ENCODE assay signal across 25 mouse cellular contexts in the genomic region with DNA sequence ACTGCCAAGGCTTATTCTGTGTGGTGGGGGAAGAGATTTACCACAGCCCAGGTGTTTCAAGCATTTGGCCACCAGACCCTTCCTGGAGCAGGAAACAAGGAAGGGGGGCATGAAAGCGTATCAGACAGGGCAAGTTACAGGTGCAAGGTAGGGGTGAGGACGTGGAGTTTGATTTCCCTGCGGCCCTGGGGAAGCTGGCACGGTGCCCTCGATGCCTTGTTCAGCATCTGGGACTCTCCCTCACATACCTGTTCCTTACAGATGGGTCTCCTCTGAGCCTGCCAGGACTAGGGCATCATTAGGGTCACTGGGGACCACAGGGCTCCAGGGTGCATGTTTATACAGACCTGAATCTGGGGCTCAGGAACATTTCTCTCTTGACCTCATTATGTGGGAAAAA. TPM values are rescaled to one million over a fixed set of nuclear protein-coding genes. Genes with fewer than 3 reads are reported as not detected.
A peak's percentile ranks its signal among the peaks of the same experiment; 100 is the strongest.
DNase-seq lines count a peak whose midpoint lies in the region; ATAC-seq and TF ChIP-seq lines count a peak whose summit lies in the region.
"Had no signal": no experiment of that assay in that cellular context is flagged by ENCODE, and none has a peak within 500 bp of the region (broad histone marks: within the 10 kb centered on the region; RNA-seq: fewer than 3 reads in every experiment).

No protein-coding gene starts in this region.

- no peaks in the 10 kb centered on the region for H3K9me3 ChIP-seq in forebrain, embryonic 10.5 days
- no peaks in the 10 kb centered on the region for H3K9me3 ChIP-seq in forebrain, embryonic 11.5 days (ENCODE audit: control insufficient read depth, low read length)
- H3K9me3 ChIP-seq in kidney, embryonic 14.5 days (ENCODE audit: control insufficient read depth, low read length), result no peaks in the 10 kb centered on the region
- H3K9me3 ChIP-seq in midbrain, embryonic 13.5 days, result no peaks in the 10 kb centered on the region
- no peaks in the 10 kb centered on the region for H3K9me3 ChIP-seq in midbrain, postnatal 0 days (ENCODE audit: low read length)
- H3K9me3 ChIP-seq: heart, embryonic 12.5 days; limb, embryonic 12.5 days; neural tube, embryonic 15.5 days had no signal

- H3K27ac ChIP-seq in forebrain, embryonic 10.5 days, result peak overlapping the region; percentile 54
- H3K27ac ChIP-seq in forebrain, embryonic 11.5 days (ENCODE audit: low read depth, low read length), result no peak overlapping the region
- no peak overlapping the region for H3K27ac ChIP-seq in kidney, embryonic 14.5 days (ENCODE audit: low read depth, low read length)
- peak overlapping the region; percentile 79 for H3K27ac ChIP-seq in midbrain, embryonic 13.5 days
- H3K27ac ChIP-seq in midbrain, postnatal 0 days (ENCODE audit: low read depth, low read length), result no peak overlapping the region
- H3K27ac ChIP-seq: layer of hippocampus, adult 2 months; limb, embryonic 12.5 days; neural tube, embryonic 15.5 days had no signal

- H3K36me3 ChIP-seq in forebrain, embryonic 10.5 days (replicated peaks), result peaks cover 12% of the 10 kb centered on the region
- no peaks in the 10 kb centered on the region for H3K36me3 ChIP-seq in forebrain, embryonic 11.5 days (ENCODE audit: control insufficient read depth, insufficient read depth, low read length)
- H3K36me3 ChIP-seq in kidney, embryonic 14.5 days (ENCODE audit: control insufficient read depth, insufficient read depth, low read length), result no peaks in the 10 kb centered on the region
- H3K36me3 ChIP-seq in midbrain, embryonic 13.5 days, result peaks cover 10% of the 10 kb centered on the region; the same call in 1 of the 2 replicates
- H3K36me3 ChIP-seq in midbrain, postnatal 0 days (ENCODE audit: insufficient read depth, low read length), result peaks cover 5% of the 10 kb centered on the region; the same call in 1 of the 2 replicates
- H3K36me3 ChIP-seq: heart, embryonic 12.5 days; neural tube, embryonic 15.5 days had no signal

- H3K4me1 ChIP-seq in forebrain, embryonic 10.5 days, result peaks cover 79% of the 10 kb centered on the region
- peaks cover 28% of the 10 kb centered on the region for H3K4me1 ChIP-seq in forebrain, embryonic 11.5 days (replicated peaks; ENCODE audit: control insufficient read depth, insufficient read depth, low read length)
- peaks cover 15% of the 10 kb centered on the region; the same call in 1 of the 2 replicates for H3K4me1 ChIP-seq in kidney, embryonic 14.5 days (ENCODE audit: control insufficient read depth, insufficient read depth, low read length)
- H3K4me1 ChIP-seq in midbrain, embryonic 13.5 days (replicated peaks), result peaks cover 69% of the 10 kb centered on the region
- H3K4me1 ChIP-seq in midbrain, postnatal 0 days (ENCODE audit: insufficient read depth, low read length), result peaks cover 25% of the 10 kb centered on the region

- no peak for DNase-seq in forebrain, embryonic 10.5 days (ENCODE audit: extremely low spot score, low spot score)
- DNase-seq in forebrain, embryonic 11.5 days (ENCODE audit: low spot score), result no peak
- DNase-seq in kidney, postnatal 10 days, result peak; percentile 57
- DNase-seq in midbrain, postnatal 0 days (ENCODE audit: low spot score), result no peak
- no peak for DNase-seq in retina, embryonic 14.5 days (ENCODE audit: low spot score)
- DNase-seq: adrenal gland, postnatal 25 days; cerebellum, adult 8-10 months; gastrocnemius, postnatal 25 days; heart, adult 18-20 months; heart, postnatal 10 days; kidney, adult 18-20 months; layer of hippocampus, postnatal 36 days; liver, postnatal 0 days; thymus, adult 18-20 months had no signal

- 89% methylated on average over 5 of the region's 5 CpGs for WGBS in forebrain, embryonic 10.5 days
- WGBS in forebrain, embryonic 11.5 days, result 89% methylated on average over 5 of the region's 5 CpGs
- 77% methylated on average over 5 of the region's 5 CpGs for WGBS in kidney, embryonic 14.5 days
- 81% methylated on average over 5 of the region's 5 CpGs for WGBS in midbrain, embryonic 13.5 days
- 75% methylated on average over 5 of the region's 5 CpGs for WGBS in midbrain, postnatal 0 days

- TF ChIP-seq CTCF in midbrain, postnatal 0 days (IDR thresholded peaks at IDR 0.05), result no peak

- H3K9ac ChIP-seq in forebrain, embryonic 11.5 days (ENCODE audit: low read length), result no peak overlapping the region
- H3K9ac ChIP-seq in kidney, embryonic 14.5 days (ENCODE audit: low read depth, low read length), result no peak overlapping the region
- H3K9ac ChIP-seq in midbrain, embryonic 13.5 days (replicated peaks), result 0 out of 2 replicates have a peak overlapping the region, but pooled peaks have one; percentile 19
- H3K9ac ChIP-seq in midbrain, postnatal 0 days (replicated peaks; ENCODE audit: low read length, poor library complexity, severe bottlenecking), result no peak overlapping the region
- H3K9ac ChIP-seq: heart, embryonic 12.5 days; limb, embryonic 12.5 days; liver, postnatal 0 days; neural tube, embryonic 15.5 days had no signal

- H3K4me3 ChIP-seq in forebrain, embryonic 10.5 days, result no peak overlapping the region
- H3K4me3 ChIP-seq in forebrain, embryonic 11.5 days (ENCODE audit: low read depth, low read length), result no peak overlapping the region
- no peak overlapping the region for H3K4me3 ChIP-seq in kidney, embryonic 14.5 days (ENCODE audit: low read length)
- H3K4me3 ChIP-seq in midbrain, embryonic 13.5 days (replicated peaks), result no peak overlapping the region
- no peak overlapping the region for H3K4me3 ChIP-seq in midbrain, postnatal 0 days (ENCODE audit: low read depth, low read length)
- H3K4me3 ChIP-seq: heart, embryonic 12.5 days; layer of hippocampus, adult 2 months; limb, embryonic 12.5 days; neural tube, embryonic 15.5 days had no signal

- ATAC-seq in forebrain, embryonic 11.5 days (replicated peaks; ENCODE audit: low FRiP score), result no peak
- ATAC-seq in kidney, embryonic 14.5 days (ENCODE audit: low FRiP score, low TSS enrichment), result no peak
- no peak for ATAC-seq in midbrain, embryonic 13.5 days
- no peak for ATAC-seq in midbrain, postnatal 0 days (ENCODE audit: low FRiP score)
- ATAC-seq: CD4-positive, CD25-positive, alpha-beta regulatory T cell, adult 4 months; inflammation-experienced regulatory T-cells, adult 6 months; liver, postnatal 0 days; lung, postnatal 0 days had no signal

- peaks cover 69% of the 10 kb centered on the region for H3K27me3 ChIP-seq in forebrain, embryonic 10.5 days (ENCODE audit: poor library complexity, severe bottlenecking)
- no peaks in the 10 kb centered on the region; the same call in 1 of the 2 replicates for H3K27me3 ChIP-seq in forebrain, embryonic 11.5 days (ENCODE audit: control insufficient read depth, insufficient read depth, low read length)
- peaks cover 16% of the 10 kb centered on the region for H3K27me3 ChIP-seq in kidney, embryonic 14.5 days (ENCODE audit: control insufficient read depth, insufficient read depth, low read length)
- H3K27me3 ChIP-seq in midbrain, embryonic 13.5 days, result peaks cover 36% of the 10 kb centered on the region
- H3K27me3 ChIP-seq in midbrain, postnatal 0 days (ENCODE audit: insufficient read depth, low read length), result 0 out of 2 replicates have a peak, but pooled peaks cover 4% of the 10 kb centered on the region

- no peak overlapping the region for H3K4me2 ChIP-seq in forebrain, embryonic 11.5 days (ENCODE audit: low read depth, low read length, severe bottlenecking)
- no peak overlapping the region for H3K4me2 ChIP-seq in kidney, embryonic 14.5 days (replicated peaks; ENCODE audit: low read depth, low read length)
- H3K4me2 ChIP-seq in midbrain, embryonic 13.5 days (replicated peaks), result no peak overlapping the region
- no peak overlapping the region for H3K4me2 ChIP-seq in midbrain, postnatal 0 days (ENCODE audit: low read depth, low read length, poor library complexity, severe bottlenecking)
- H3K4me2 ChIP-seq: heart, embryonic 12.5 days; limb, embryonic 12.5 days; liver, embryonic 11.5 days; neural tube, embryonic 15.5 days had no signal

RNA-seq across cellular contexts. Expression of gene Flrt1, which starts 12.8 kb away (rescaled TPM):
- 4.0 and 4.8 TPM in 2 replicates for polyA plus RNA-seq in forebrain, embryonic 10.5 days (2016; fragmentation: Nextera tagmentation; extraction: Ambion mirVana)
- 7.7 and 9.0 TPM in 2 replicates for polyA plus RNA-seq in forebrain, embryonic 11.5 days (2014; fragmentation: Nextera tagmentation; extraction: Ambion mirVana)
- polyA plus RNA-seq in kidney, embryonic 14.5 days (2014; fragmentation: Nextera tagmentation; extraction: Ambion mirVana), result 3.0 and 5.5 TPM in 2 replicates
- 8.3 and 9.2 TPM in 2 replicates for polyA plus RNA-seq in midbrain, embryonic 13.5 days (2015; fragmentation: Nextera tagmentation; extraction: Ambion mirVana)
- 9.9 and 11.4 TPM in 2 replicates for total RNA-seq in midbrain, postnatal 0 days (2014; rRNA removed)
- 9.8 and 11.9 TPM in 2 replicates for polyA plus RNA-seq in midbrain, postnatal 0 days (2015; fragmentation: Nextera tagmentation; extraction: Ambion mirVana)
- total RNA-seq: common myeloid progenitor, adult 5-6 weeks had no signal

RNA-seq across cellular contexts. Expression of gene Macrod1, which starts 36.1 kb away (rescaled TPM):
- polyA plus RNA-seq in forebrain, embryonic 10.5 days (2016; fragmentation: Nextera tagmentation; extraction: Ambion mirVana), result 3.7 and 3.9 TPM in 2 replicates
- polyA plus RNA-seq in forebrain, embryonic 11.5 days (2014; fragmentation: Nextera tagmentation; extraction: Ambion mirVana), result 3.6 and 4.0 TPM in 2 replicates
- polyA plus RNA-seq in kidney, embryonic 14.5 days (2014; fragmentation: Nextera tagmentation; extraction: Ambion mirVana), result 9.9 and 10.7 TPM in 2 replicates
- 2.9 and 3.0 TPM in 2 replicates for polyA plus RNA-seq in midbrain, embryonic 13.5 days (2015; fragmentation: Nextera tagmentation; extraction: Ambion mirVana)
- total RNA-seq in midbrain, postnatal 0 days (2014; rRNA removed), result 1.4 and 5.1 TPM in 2 replicates
- polyA plus RNA-seq in midbrain, postnatal 0 days (2015; fragmentation: Nextera tagmentation; extraction: Ambion mirVana), result 5.9 and 6.2 TPM in 2 replicates

RNA-seq across cellular contexts. Expression of gene Stip1, which starts 53.0 kb away (rescaled TPM):
- polyA plus RNA-seq in forebrain, embryonic 10.5 days (2016; fragmentation: Nextera tagmentation; extraction: Ambion mirVana), result 456 and 486 TPM in 2 replicates
- polyA plus RNA-seq in forebrain, embryonic 11.5 days (2014; fragmentation: Nextera tagmentation; extraction: Ambion mirVana), result 428 and 444 TPM in 2 replicates
- polyA plus RNA-seq in kidney, embryonic 14.5 days (2014; fragmentation: Nextera tagmentation; extraction: Ambion mirVana), result 223 and 304 TPM in 2 replicates
- 258 and 273 TPM in 2 replicates for polyA plus RNA-seq in midbrain, embryonic 13.5 days (2015; fragmentation: Nextera tagmentation; extraction: Ambion mirVana)
- total RNA-seq in midbrain, postnatal 0 days (2014; rRNA removed), result 97.0 and 101 TPM in 2 replicates
- polyA plus RNA-seq in midbrain, postnatal 0 days (2015; fragmentation: Nextera tagmentation; extraction: Ambion mirVana), result 142 and 147 TPM in 2 replicates

Comparison
In these comparisons a context has a peak if more than half of its experiments do, and no peak if none do; other contexts are left out.
1. H3K27ac ChIP-seq: peak in forebrain, embryonic 10.5 days (single experiment) and midbrain, embryonic 13.5 days (single experiment); none in forebrain, embryonic 11.5 days (single experiment), kidney, embryonic 14.5 days (single experiment) and midbrain, postnatal 0 days (single experiment).